Mouse (Mus musculus) forebrain, embryonic 14.5 days (tissue): Measurements from ENCODE around the gene 4931414P19Rik. TPM values are rescaled to one million over a fixed set of nuclear protein-coding genes. Genes with fewer than 3 reads are reported as not detected.

Experiments
- ATAC-seq: fragments of 200-750 bp; cut with Nextera tagmentation; 2 replicates; pipeline ENCODE4 v1.8.0; 2017; ENCODE audit warnings: mild to moderate bottlenecking, moderate library complexity
- DNase-seq: peaks from one replicate; pipeline ENCODE4 v3.0.0-alpha.2; 2015; ENCODE audit warnings: low spot score
- H3K27ac ChIP-seq: fragments of 300-500 bp; sonication (generic); 2 replicates; pipeline ENCODE4 v1.5.1; 2014; ENCODE audit warnings: low read depth, mild to moderate bottlenecking, control low read depth, low read length, moderate library complexity
- H3K27me3 ChIP-seq: fragments of 300-500 bp; sonication (generic); replicated peaks from 2 replicates; pipeline ENCODE4 v1.6.1; 2014; ENCODE audit warnings: low read length, control low read depth, mixed read lengths; ENCODE audit not compliant: control insufficient read depth, insufficient read depth
- H3K36me3 ChIP-seq: fragments of 300-500 bp; sonication (generic); 2 replicates; pipeline ENCODE4 v1.6.1; 2014; ENCODE audit warnings: low read length, control low read depth; ENCODE audit not compliant: control insufficient read depth, insufficient read depth
- H3K4me1 ChIP-seq: fragments of 300-500 bp; sonication (generic); 2 replicates; pipeline ENCODE4 v1.6.1; 2014; ENCODE audit warnings: antibody characterized with exemption, low read length, control low read depth; ENCODE audit not compliant: control insufficient read depth, insufficient read depth
- H3K4me2 ChIP-seq: fragments of 300-500 bp; sonication (generic); 2 replicates; pipeline ENCODE4 v1.6.1; 2014; ENCODE audit warnings: mild to moderate bottlenecking, control low read depth, low read length
- H3K4me3 ChIP-seq: fragments of 300-500 bp; sonication (generic); 2 replicates; pipeline ENCODE4 v1.5.1; 2014; ENCODE audit warnings: low read depth, low read length, control low read depth
- H3K9ac ChIP-seq: fragments of 300-500 bp; sonication (generic); 2 replicates; pipeline ENCODE4 v1.6.1; 2014; ENCODE audit warnings: mild to moderate bottlenecking, low read length, control low read depth, moderate library complexity
- H3K9me3 ChIP-seq: fragments of 300-500 bp; sonication (generic); replicated peaks from 2 replicates; pipeline ENCODE4 v1.6.1; 2016; ENCODE audit warnings: low read length, control low read depth, mixed read lengths; ENCODE audit not compliant: control insufficient read depth
- WGBS: fragments of 180-500 bp; shearing (Covaris S2); extraction: QIAGEN DNeasy Blood & Tissue Kit; methylation state at CpG from one replicate; pipeline ENCODE4 v1.1.7; 2014; 5-methylcytosine and 5-hydroxymethylcytosine counted together
- polyA plus RNA-seq: library from polyadenylated mRNA; unstranded; fragments of >200 nt; fragmentation: Nextera tagmentation; extraction: Ambion mirVana; gene quantifications from 2 replicates; pipeline ENCODE4 v1.2.1, GENCODE M21; 2014

Gene 4931414P19Rik
- polyA plus RNA-seq, result 6.3 and 8.7 TPM in 2 replicates

DNA sequence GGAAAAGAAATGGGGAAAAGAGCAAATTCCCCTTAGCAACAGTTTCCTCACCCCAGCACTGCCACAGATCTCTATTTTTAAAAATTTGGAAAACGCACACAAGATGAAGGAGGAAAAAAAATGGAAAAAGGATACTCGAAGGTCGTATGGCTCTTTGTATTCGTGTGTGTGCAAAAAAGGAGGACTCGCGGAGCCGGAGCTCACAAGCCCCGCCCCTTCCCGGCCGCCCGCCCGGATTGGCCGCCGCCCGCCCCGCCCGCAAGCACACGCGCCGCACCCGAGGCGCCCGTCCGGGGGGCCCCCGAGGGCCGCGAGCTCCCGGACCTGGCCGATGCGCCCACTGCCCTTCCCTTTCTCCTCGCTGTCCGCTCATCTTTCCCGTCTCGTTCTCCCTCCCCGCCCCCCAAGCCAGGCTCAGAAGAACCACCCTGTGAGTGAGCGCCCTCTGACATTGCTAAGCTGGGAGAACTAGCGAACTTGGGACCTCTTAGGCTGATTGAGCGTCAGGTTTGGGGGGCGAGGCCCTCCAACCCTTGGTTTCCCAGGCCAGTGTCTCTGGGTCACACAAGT lies at the start of gene 4931414P19Rik:
4931414P19Rik (minus strand) TSS at position 242 of the 570 bp plus-strand sequence.
- peak; percentile 87 for DNase-seq
- Histone ChIP-seq H3K4me2 (peak within 1 kb of the TSS; percentile 53), H3K36me3 (no peaks in the 10 kb centered on the region), H3K27ac (peak within 1 kb of the TSS; percentile 31; the same call in 1 of the 2 replicates), H3K4me3 (peak within 1 kb of the TSS; percentile 40), H3K27me3 (no peaks in the 10 kb centered on the region), H3K9me3 (no peaks in the 10 kb centered on the region), H3K4me1 (0 out of 2 replicates have a peak, but pooled peaks cover 9% of the 10 kb centered on the region), H3K9ac (peak within 1 kb of the TSS; percentile 59)
- peak; percentile 38 for ATAC-seq
- WGBS, result 1% methylated on average over 22 of the region's 39 CpGs

DNA sequence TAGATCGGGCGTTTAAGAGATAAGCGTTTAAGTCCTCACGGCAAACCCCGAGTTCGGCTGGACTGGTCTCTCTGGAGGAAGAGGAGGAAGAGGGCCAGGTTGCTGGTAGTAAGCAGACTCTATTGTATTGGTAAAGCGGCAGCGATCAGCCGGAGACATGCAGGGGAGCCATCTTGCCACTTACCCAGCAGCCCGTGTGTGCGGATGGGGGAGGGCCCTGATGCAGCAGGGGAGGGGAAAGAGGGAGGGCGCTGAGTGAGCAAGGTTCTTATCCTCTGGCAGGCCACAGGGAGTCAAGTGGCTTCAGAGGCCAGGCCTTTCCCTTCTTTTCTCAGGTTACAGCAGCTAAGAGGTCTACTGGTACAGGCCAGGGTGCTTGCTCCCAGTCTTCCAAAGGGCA lies 47.7 kb upstream of the 4931414P19Rik start:
- WGBS, result 1% methylated on average over 12 of the region's 12 CpGs
- H3K4me1 ChIP-seq, result peaks cover 22% of the 10 kb centered on the region
- peak overlapping the region; percentile 74 for H3K4me3 ChIP-seq
- peak overlapping the region; percentile 84 for H3K27ac ChIP-seq
- ATAC-seq (peak; percentile 89), DNase-seq (peak; percentile 92)
- H3K27me3 ChIP-seq, result no peaks in the 10 kb centered on the region
- H3K36me3 ChIP-seq, result peaks cover 64% of the 10 kb centered on the region
- no peaks in the 10 kb centered on the region for H3K9me3 ChIP-seq
- peak overlapping the region; percentile 88 for H3K4me2 ChIP-seq
- H3K9ac ChIP-seq, result peak overlapping the region; percentile 91

DNA sequence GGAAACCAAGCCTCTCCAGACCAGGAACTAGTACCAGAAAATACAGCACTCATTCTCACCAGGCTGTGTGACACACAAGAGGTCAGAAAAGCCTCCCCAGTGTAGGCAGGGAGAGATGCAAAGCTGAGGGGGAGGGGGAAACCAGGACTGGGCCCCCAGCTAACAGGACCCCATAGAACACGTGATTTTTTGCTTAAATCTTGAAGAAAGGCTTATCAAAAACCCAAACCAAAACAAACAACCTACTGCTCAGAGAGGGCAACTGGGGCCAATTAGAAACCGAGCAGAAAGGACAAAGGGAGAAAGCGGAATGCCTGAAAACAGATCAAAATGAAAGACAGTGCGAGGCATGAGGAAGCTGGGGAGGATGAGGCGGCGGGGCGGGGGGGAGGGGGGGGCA lies 47.0 kb upstream of the 4931414P19Rik start:
- H3K27me3 ChIP-seq, result no peaks in the 10 kb centered on the region
- DNase-seq (peak; percentile 25), ATAC-seq (peak; percentile 37)
- no peaks in the 10 kb centered on the region for H3K9me3 ChIP-seq
- peak overlapping the region; percentile 84 for H3K27ac ChIP-seq
- peak overlapping the region; percentile 88 for H3K4me2 ChIP-seq
- 2% methylated on average over 7 of the region's 7 CpGs for WGBS
- peak overlapping the region; percentile 91 for H3K9ac ChIP-seq
- H3K4me3 ChIP-seq, result peak overlapping the region; percentile 74
- peaks cover 64% of the 10 kb centered on the region for H3K36me3 ChIP-seq
- peaks cover 23% of the 10 kb centered on the region for H3K4me1 ChIP-seq

DNA sequence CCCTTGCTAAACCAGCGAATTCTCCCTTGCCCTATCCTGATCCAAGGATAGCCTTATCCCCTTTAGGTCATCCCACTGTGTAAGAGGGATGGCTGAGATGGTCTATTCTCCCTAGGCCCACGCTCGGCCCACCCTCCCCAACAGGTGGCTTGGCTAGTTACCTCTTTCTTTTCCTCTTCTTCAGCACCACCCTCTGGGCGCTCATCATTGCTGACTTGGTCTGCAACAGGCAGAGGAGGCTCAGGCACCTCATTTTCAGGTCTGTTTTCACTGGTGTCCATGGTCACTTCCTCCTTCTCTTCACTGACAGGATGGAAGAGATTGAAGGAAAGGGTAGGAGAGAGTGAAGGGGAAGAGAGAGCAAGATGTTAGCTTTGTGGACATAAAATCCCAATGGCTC lies 45.8 kb upstream of the 4931414P19Rik start:
- peak; percentile 1; the same call in 1 of the 2 replicates for ATAC-seq
- H3K36me3 ChIP-seq, result peaks cover 66% of the 10 kb centered on the region
- 65% methylated on average over 4 of the region's 4 CpGs for WGBS
- DNase-seq, result no peak
- H3K9ac ChIP-seq, result peak overlapping the region; percentile 29; the same call in 1 of the 2 replicates
- no peaks in the 10 kb centered on the region for H3K9me3 ChIP-seq
- H3K27me3 ChIP-seq, result no peaks in the 10 kb centered on the region
- H3K4me3 ChIP-seq, result no peak overlapping the region
- peak overlapping the region; percentile 88 for H3K4me2 ChIP-seq
- no peak overlapping the region for H3K27ac ChIP-seq
- peaks cover 23% of the 10 kb centered on the region for H3K4me1 ChIP-seq

DNA sequence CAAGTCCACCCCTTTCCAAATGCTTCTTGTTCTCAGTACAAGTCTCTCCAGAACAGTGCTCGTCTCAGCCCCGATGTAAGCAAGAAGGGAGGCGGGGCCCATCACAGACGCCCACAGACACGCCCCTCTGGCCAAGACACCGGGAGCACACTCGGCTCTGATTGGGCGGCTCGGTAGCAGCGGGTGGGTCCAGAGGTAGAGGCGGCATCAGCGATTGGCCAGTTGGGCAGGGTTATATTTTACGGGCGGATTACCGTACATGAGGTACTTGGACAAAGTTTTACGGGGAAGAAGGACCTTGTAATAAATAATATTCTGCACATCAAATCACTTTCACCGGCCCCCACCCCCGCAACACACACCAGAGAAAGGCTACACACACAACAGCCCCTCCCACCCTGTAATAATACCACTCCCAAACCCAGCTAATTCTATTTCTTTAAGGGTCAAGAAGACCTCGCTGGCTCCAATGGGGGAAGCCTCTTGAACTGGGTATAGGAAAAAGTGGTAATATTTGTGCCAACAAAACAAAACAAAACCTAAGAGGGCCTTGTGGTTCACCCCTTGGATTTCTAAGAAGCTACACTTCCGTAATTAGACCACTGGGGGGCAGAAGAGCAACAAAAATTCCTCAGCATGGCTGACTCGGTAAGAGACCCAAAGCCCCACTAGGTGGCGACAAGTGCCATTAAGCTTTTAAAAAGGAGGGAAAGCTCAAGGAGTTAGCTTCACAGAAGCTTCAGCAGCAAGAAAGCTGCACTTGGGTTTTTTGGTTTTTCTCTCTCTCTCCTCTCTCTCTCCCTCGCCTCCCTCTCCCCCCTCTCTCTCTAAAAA lies 45.0 kb upstream of the 4931414P19Rik start:
- ATAC-seq (peak; percentile 61), DNase-seq (peak; percentile 98)
- Histone ChIP-seq H3K27me3 (no peaks in the 10 kb centered on the region), H3K4me2 (no peak overlapping the region), H3K27ac (no peak overlapping the region), H3K9ac (no peak overlapping the region), H3K9me3 (no peaks in the 10 kb centered on the region), H3K4me3 (no peak overlapping the region), H3K4me1 (peaks cover 23% of the 10 kb centered on the region), H3K36me3 (peaks cover 66% of the 10 kb centered on the region)
- WGBS, result 63% methylated on average over 23 of the region's 23 CpGs

DNA sequence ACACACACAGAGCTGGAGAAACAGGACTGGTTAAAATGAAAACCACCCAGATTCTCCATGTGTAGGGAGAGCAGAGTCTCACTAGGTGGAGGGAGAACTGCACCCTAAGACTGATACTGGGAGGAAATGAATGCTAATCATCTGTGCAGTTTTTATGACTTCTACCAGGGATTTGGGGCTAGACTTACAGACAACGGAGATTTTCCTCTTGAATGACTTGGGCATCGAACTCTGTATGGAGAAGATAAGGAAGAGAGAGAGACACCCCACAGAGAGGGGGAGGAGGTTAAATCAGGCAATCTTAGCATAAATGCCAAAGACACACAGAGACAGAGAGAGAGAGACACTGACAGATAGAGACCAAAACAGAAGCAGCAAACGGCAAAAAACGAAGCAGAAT lies 42.1 kb upstream of the 4931414P19Rik start:
- no peak overlapping the region for H3K27ac ChIP-seq
- 73% methylated on average over 4 of the region's 4 CpGs for WGBS

DNA sequence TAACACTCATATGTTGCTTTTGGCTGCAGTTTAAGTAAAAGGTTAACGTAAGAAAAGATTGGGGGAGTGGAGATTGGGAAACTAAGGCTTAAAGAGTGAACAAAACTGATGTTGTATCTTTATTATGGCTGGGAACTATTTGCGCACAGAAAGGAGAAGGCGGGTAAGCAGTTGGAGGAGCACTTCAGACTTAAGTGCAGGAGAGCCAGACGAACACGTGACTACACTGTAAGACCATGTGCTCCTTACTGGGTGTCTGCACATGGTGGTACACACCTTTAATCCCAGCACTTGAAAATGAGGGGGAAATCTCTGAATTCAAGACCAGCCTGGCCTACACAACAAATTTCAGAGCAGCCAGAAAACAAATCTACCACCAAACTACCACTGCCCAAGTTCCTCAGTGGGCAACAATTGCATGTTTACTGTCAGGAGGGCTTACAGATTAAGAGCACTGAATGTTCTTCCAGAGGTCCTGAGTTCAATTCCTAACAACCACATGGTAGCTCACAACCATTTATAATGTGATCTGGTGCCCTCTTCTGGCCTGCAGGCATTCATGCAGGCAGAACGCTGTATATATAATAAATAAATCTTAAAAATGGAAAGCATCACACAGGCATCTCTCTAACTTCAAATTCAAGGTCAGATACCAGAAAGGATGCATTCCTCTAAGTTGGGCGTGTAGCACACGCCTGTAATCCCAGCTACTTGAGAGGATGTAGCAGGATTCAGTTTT lies 41.3 kb upstream of the 4931414P19Rik start:
- Histone ChIP-seq H3K36me3 (peaks cover 92% of the 10 kb centered on the region), H3K4me1 (peaks cover 14% of the 10 kb centered on the region; the same call in 1 of the 2 replicates), H3K4me3 (no peak overlapping the region), H3K9me3 (no peaks in the 10 kb centered on the region), H3K27me3 (no peaks in the 10 kb centered on the region), H3K9ac (no peak overlapping the region), H3K4me2 (no peak overlapping the region), H3K27ac (no peak overlapping the region)
- ATAC-seq, result no peak
- WGBS, result 94% methylated on average over 8 of the region's 8 CpGs
- no peak for DNase-seq

More for the DNA sequence above, 42.1 kb upstream of the 4931414P19Rik start:
- Histone ChIP-seq H3K4me1 (peaks cover 18% of the 10 kb centered on the region), H3K27me3 (no peaks in the 10 kb centered on the region), H3K36me3 (peaks cover 84% of the 10 kb centered on the region), H3K4me2 (no peak overlapping the region), H3K9ac (no peak overlapping the region), H3K9me3 (no peaks in the 10 kb centered on the region), H3K4me3 (no peak overlapping the region)
- ATAC-seq (no peak), DNase-seq (no peak)

DNA sequence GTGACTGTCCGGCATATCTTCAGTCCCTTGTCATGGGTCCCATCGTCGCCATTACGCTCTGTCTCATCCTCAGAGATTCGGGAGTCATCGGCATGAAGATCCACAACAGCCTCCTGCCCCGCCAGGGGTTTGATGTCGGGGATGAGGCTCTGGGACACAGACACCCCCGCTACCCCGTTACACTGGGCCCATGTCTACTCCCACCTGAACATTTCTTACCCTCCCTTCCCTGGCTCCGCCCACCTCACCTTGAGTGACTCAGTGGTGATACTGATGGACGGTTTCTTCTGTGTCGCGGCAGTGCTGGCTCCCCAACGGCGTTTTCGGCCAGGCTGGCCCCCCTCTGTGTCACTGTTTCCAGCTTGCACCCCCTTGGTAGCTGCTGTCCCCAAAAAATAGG lies 40.7 kb upstream of the 4931414P19Rik start:
- no peak for ATAC-seq
- H3K36me3 ChIP-seq, result peaks cover 89% of the 10 kb centered on the region
- H3K4me2 ChIP-seq, result no peak overlapping the region
- no peak overlapping the region for H3K4me3 ChIP-seq
- no peaks in the 10 kb centered on the region for H3K27me3 ChIP-seq
- WGBS, result 96% methylated on average over 17 of the region's 17 CpGs
- no peak overlapping the region for H3K27ac ChIP-seq
- no peak overlapping the region for H3K9ac ChIP-seq
- peaks cover 9% of the 10 kb centered on the region; the same call in 1 of the 2 replicates for H3K4me1 ChIP-seq
- DNase-seq, result no peak
- H3K9me3 ChIP-seq, result no peaks in the 10 kb centered on the region
